Mouse (Mus musculus) bone marrow, adult 2 months (tissue): ENCODE data around the gene 4930578C19Rik.

Source experiments
- CTCF ChIP-seq: fragments of 200-500 bp; IDR thresholded peaks from 2 replicates; pipeline ENCODE4 v1.5.1; 2011; ENCODE audit warnings: low read length, control low read depth; ENCODE audit not compliant: control insufficient read depth, insufficient read depth
- POLR2A ChIP-seq: fragments of 200-500 bp; IDR thresholded peaks from 2 replicates; pipeline ENCODE4 v1.6.1; 2011; ENCODE audit warnings: low read depth, mild to moderate bottlenecking, control low read depth, low read length, borderline replicate concordance; ENCODE audit not compliant: control insufficient read depth

- TF ChIP-seq POLR2A = no peak
- no peak for TF ChIP-seq CTCF
Measured at GRCm38 (mm10) chrX:18411071-18411840, 49.9 kb downstream of the 4930578C19Rik start.
